In the genomic region with DNA sequence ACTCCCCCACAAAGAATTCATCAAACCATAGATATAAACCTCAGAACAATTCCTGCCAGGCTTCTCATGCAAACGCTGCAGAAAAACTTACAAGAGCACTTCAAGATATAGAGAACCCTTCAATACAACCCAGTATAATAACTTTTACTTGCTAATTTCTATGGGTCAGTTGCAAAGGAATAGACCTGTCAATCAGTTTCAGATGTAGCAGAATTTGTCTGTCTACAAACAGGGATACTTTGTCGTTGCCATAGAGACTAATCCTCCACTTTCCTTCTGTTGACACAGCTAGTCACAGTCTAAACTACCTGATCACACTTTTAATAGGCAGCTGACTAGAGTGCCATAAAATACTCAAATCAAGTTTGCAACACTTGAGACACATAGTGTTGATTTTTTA, we compare ENCODE assay signal across 19 mouse cellular contexts.
DNase-seq lines count a peak whose midpoint lies in the region; ATAC-seq and TF ChIP-seq lines count a peak whose summit lies in the region.
"Had no signal": no experiment of that assay in that cellular context is flagged by ENCODE, and none has a peak within 500 bp of the region (broad histone marks: within the 10 kb centered on the region; RNA-seq: fewer than 3 reads in every experiment).

No protein-coding gene starts in this region.

- no peaks in the 10 kb centered on the region for H3K9me3 ChIP-seq in embryonic facial prominence, embryonic 11.5 days (replicated peaks; ENCODE audit: control insufficient read depth, low read length)
- no peaks in the 10 kb centered on the region for H3K9me3 ChIP-seq in embryonic facial prominence, embryonic 10.5 days
- no peaks in the 10 kb centered on the region for H3K9me3 ChIP-seq in embryonic facial prominence, embryonic 14.5 days (ENCODE audit: control insufficient read depth, low read length)
- H3K9me3 ChIP-seq in hindbrain, embryonic 13.5 days = no peaks in the 10 kb centered on the region
- H3K9me3 ChIP-seq in midbrain, embryonic 16.5 days (replicated peaks; ENCODE audit: control insufficient read depth, low read length, poor library complexity, severe bottlenecking) = no peaks in the 10 kb centered on the region
- H3K9me3 ChIP-seq: embryonic facial prominence, embryonic 13.5 days; heart, embryonic 13.5 days; stomach, embryonic 15.5 days had no signal

- H3K4me1 ChIP-seq in embryonic facial prominence, embryonic 11.5 days (ENCODE audit: control insufficient read depth, insufficient read depth, low read length) = no peaks in the 10 kb centered on the region
- H3K4me1 ChIP-seq in embryonic facial prominence, embryonic 10.5 days = no peaks in the 10 kb centered on the region
- H3K4me1 ChIP-seq in embryonic facial prominence, embryonic 14.5 days (ENCODE audit: control insufficient read depth, insufficient read depth, low read length) = no peaks in the 10 kb centered on the region
- H3K4me1 ChIP-seq in hindbrain, embryonic 13.5 days (replicated peaks) = no peaks in the 10 kb centered on the region
- peaks cover 4% of the 10 kb centered on the region for H3K4me1 ChIP-seq in midbrain, embryonic 16.5 days (ENCODE audit: control insufficient read depth, insufficient read depth, low read length)
- H3K4me1 ChIP-seq: embryonic facial prominence, embryonic 13.5 days; heart, embryonic 13.5 days; stomach, embryonic 15.5 days had no signal

- no peaks in the 10 kb centered on the region for H3K27me3 ChIP-seq in embryonic facial prominence, embryonic 11.5 days (ENCODE audit: control insufficient read depth, insufficient read depth, low read length)
- H3K27me3 ChIP-seq in embryonic facial prominence, embryonic 10.5 days (replicated peaks; ENCODE audit: low read depth, poor library complexity, severe bottlenecking) = no peaks in the 10 kb centered on the region
- no peaks in the 10 kb centered on the region for H3K27me3 ChIP-seq in embryonic facial prominence, embryonic 14.5 days (replicated peaks; ENCODE audit: control insufficient read depth, insufficient read depth, low read length)
- H3K27me3 ChIP-seq in hindbrain, embryonic 13.5 days = no peaks in the 10 kb centered on the region
- H3K27me3 ChIP-seq in midbrain, embryonic 16.5 days (ENCODE audit: control insufficient read depth, insufficient read depth, low read depth, low read length) = no peaks in the 10 kb centered on the region
- H3K27me3 ChIP-seq: CH12.LX; embryonic facial prominence, embryonic 13.5 days; heart, embryonic 13.5 days; stomach, embryonic 15.5 days had no signal

- H3K4me2 ChIP-seq in embryonic facial prominence, embryonic 11.5 days (ENCODE audit: low read depth, low read length) = no peak overlapping the region
- H3K4me2 ChIP-seq in embryonic facial prominence, embryonic 14.5 days (ENCODE audit: low read depth, low read length) = no peak overlapping the region
- no peak overlapping the region for H3K4me2 ChIP-seq in hindbrain, embryonic 13.5 days
- 0 out of 2 replicates have a peak overlapping the region, but pooled peaks have one; percentile 13 for H3K4me2 ChIP-seq in midbrain, embryonic 16.5 days (ENCODE audit: low read length)
- H3K4me2 ChIP-seq: embryonic facial prominence, embryonic 13.5 days; heart, embryonic 13.5 days; stomach, embryonic 15.5 days had no signal

- no peaks in the 10 kb centered on the region for H3K36me3 ChIP-seq in embryonic facial prominence, embryonic 11.5 days (replicated peaks; ENCODE audit: control insufficient read depth, insufficient read depth, low read depth, low read length)
- H3K36me3 ChIP-seq in embryonic facial prominence, embryonic 10.5 days (replicated peaks) = no peaks in the 10 kb centered on the region
- H3K36me3 ChIP-seq in embryonic facial prominence, embryonic 14.5 days (ENCODE audit: control insufficient read depth, insufficient read depth, low read length) = no peaks in the 10 kb centered on the region
- no peaks in the 10 kb centered on the region for H3K36me3 ChIP-seq in hindbrain, embryonic 13.5 days
- H3K36me3 ChIP-seq in midbrain, embryonic 16.5 days (ENCODE audit: control insufficient read depth, insufficient read depth, low read length) = no peaks in the 10 kb centered on the region
- H3K36me3 ChIP-seq: embryonic facial prominence, embryonic 13.5 days; heart, embryonic 13.5 days; stomach, embryonic 15.5 days had no signal

- no peak for TF ChIP-seq CTCF in gastrocnemius, adult 2 months (IDR thresholded peaks at IDR 0.05)

- peak; percentile 65 for ATAC-seq in embryonic facial prominence, embryonic 11.5 days (replicated peaks; ENCODE audit: insufficient number of reproducible peaks, low FRiP score, low TSS enrichment, low read depth)
- ATAC-seq in embryonic facial prominence, embryonic 14.5 days (ENCODE audit: low read depth) = no peak
- 0 out of 2 replicates have a peak, but pooled peaks have one; percentile 67 for ATAC-seq in hindbrain, embryonic 13.5 days (ENCODE audit: low FRiP score)
- ATAC-seq in midbrain, embryonic 16.5 days = peak; percentile 88
- ATAC-seq: activated CD4-positive, CD25-positive, alpha-beta regulatory T cell, adult 4 months had no signal

- no peak overlapping the region for H3K4me3 ChIP-seq in embryonic facial prominence, embryonic 11.5 days (ENCODE audit: low read depth, low read length)
- no peak overlapping the region for H3K4me3 ChIP-seq in embryonic facial prominence, embryonic 10.5 days
- H3K4me3 ChIP-seq in embryonic facial prominence, embryonic 14.5 days (ENCODE audit: low read depth, low read length) = no peak overlapping the region
- no peak overlapping the region for H3K4me3 ChIP-seq in hindbrain, embryonic 13.5 days
- no peak overlapping the region for H3K4me3 ChIP-seq in midbrain, embryonic 16.5 days (ENCODE audit: low read depth, low read length)
- H3K4me3 ChIP-seq in gastrocnemius, adult 2 months = no peak overlapping the region
- H3K4me3 ChIP-seq: embryonic facial prominence, embryonic 13.5 days; heart, embryonic 13.5 days; stomach, embryonic 15.5 days had no signal

- no peak overlapping the region for H3K27ac ChIP-seq in embryonic facial prominence, embryonic 11.5 days (replicated peaks; ENCODE audit: low read depth, low read length)
- no peak overlapping the region for H3K27ac ChIP-seq in embryonic facial prominence, embryonic 10.5 days (replicated peaks)
- no peak overlapping the region for H3K27ac ChIP-seq in embryonic facial prominence, embryonic 14.5 days (replicated peaks; ENCODE audit: low read depth, low read length)
- H3K27ac ChIP-seq in hindbrain, embryonic 13.5 days = no peak overlapping the region
- H3K27ac ChIP-seq in midbrain, embryonic 16.5 days (ENCODE audit: low read length) = no peak overlapping the region
- no peak overlapping the region for H3K27ac ChIP-seq in gastrocnemius, adult 2 months
- H3K27ac ChIP-seq: embryonic facial prominence, embryonic 13.5 days; heart, embryonic 13.5 days; liver, embryonic 14.5 days; stomach, embryonic 15.5 days had no signal

- WGBS in embryonic facial prominence, embryonic 11.5 days = 36% methylated on average over 2 of the region's 2 CpGs
- WGBS in embryonic facial prominence, embryonic 10.5 days = 35% methylated on average over 2 of the region's 2 CpGs
- WGBS in embryonic facial prominence, embryonic 14.5 days = 46% methylated on average over 2 of the region's 2 CpGs
- WGBS in hindbrain, embryonic 13.5 days = 11% methylated on average over 2 of the region's 2 CpGs
- WGBS in midbrain, embryonic 16.5 days = 5% methylated on average over 2 of the region's 2 CpGs

- no peak overlapping the region for H3K9ac ChIP-seq in embryonic facial prominence, embryonic 11.5 days (replicated peaks; ENCODE audit: low read length)
- no peak overlapping the region for H3K9ac ChIP-seq in embryonic facial prominence, embryonic 14.5 days (ENCODE audit: low read depth, low read length)
- H3K9ac ChIP-seq in hindbrain, embryonic 13.5 days = no peak overlapping the region
- no peak overlapping the region for H3K9ac ChIP-seq in midbrain, embryonic 16.5 days (ENCODE audit: low read depth, low read length)
- H3K9ac ChIP-seq: embryonic facial prominence, embryonic 13.5 days; heart, embryonic 13.5 days; liver, embryonic 14.5 days; stomach, embryonic 15.5 days had no signal

- intact Hi-C loops in gastrocnemius, adult 2 months (cut with DNase I) = no loop called here

- DNase-seq in embryonic facial prominence, embryonic 11.5 days (ENCODE audit: low spot score) = peak; percentile 70
- DNase-seq in embryonic facial prominence, embryonic 10.5 days (ENCODE audit: low spot score) = no peak
- DNase-seq in embryonic facial prominence, embryonic 14.5 days (ENCODE audit: low spot score) = peak; percentile 8
- no peak for DNase-seq in gastrocnemius, adult 2 months
- no peak for DNase-seq in right cerebral cortex, postnatal 4 days
- no peak for DNase-seq in left cerebral cortex, adult 8-10 months (ENCODE audit: low spot score in 2 of 2)
- DNase-seq: adrenal gland, postnatal 25 days; cerebellum, adult 9-11 months; kidney, adult 2 months; kidney, postnatal 36 days; lung, postnatal 10 days had no signal

Comparison
In these comparisons a context has a peak if more than half of its experiments do, and no peak if none do; other contexts are left out.
1. DNase-seq: peak in embryonic facial prominence, embryonic 11.5 days (single experiment) and embryonic facial prominence, embryonic 14.5 days (single experiment); none in embryonic facial prominence, embryonic 10.5 days (single experiment), gastrocnemius, adult 2 months (single experiment), right cerebral cortex, postnatal 4 days (single experiment) and left cerebral cortex, adult 8-10 months (0 of 2).